Mouse (Mus musculus): ENCODE results near the gene Rnase2b.

- TF ChIP-seq POLR2A (IDR thresholded peaks at IDR 0.05; ENCODE audit: low read depth, low read length) = no peak
- no peak for TF ChIP-seq CTCF (IDR thresholded peaks at IDR 0.05; ENCODE audit: extremely low read depth, insufficient read length, insufficient replicate concordance, low read depth, low read length)
Observed at GRCm38 (mm10) chr14:51200466-51200865, 38.4 kb downstream of the Rnase2b start.
